8 mouse cellular contexts compared by ENCODE assay signal in the genomic region with DNA sequence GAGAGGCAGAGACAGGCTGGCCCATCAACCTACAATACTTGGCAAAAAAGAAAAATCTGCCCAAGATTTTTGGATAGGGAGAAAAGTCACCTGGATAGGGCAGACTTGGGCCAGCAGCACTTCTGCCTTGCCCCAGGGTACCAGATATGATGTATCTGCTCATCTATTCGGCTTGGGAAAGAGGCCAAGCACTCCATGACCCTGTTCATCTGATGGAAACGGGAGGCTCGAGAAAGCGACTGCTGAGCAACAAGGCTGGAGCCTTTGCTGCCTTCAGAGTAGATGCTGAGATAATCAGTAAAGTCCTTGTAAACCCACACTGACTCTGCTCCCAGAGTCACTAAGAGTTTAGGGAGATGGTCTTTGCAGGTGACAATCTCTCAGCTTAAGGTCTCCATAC. TPM values are rescaled to one million over a fixed set of nuclear protein-coding genes. Genes with fewer than 3 reads are reported as not detected.
DNase-seq lines count a peak whose midpoint lies in the region; ATAC-seq and TF ChIP-seq lines count a peak whose summit lies in the region.

No protein-coding gene starts in this region.

- no peak for TF ChIP-seq CTCF in cortical plate, adult 2 months (IDR thresholded peaks at IDR 0.05; ENCODE audit: extremely low read depth, insufficient read depth, low read length)

- peaks cover 23% of the 10 kb centered on the region for H3K36me3 ChIP-seq in kidney, embryonic 14.5 days (ENCODE audit: control insufficient read depth, insufficient read depth, low read length)
- peaks cover 19% of the 10 kb centered on the region for H3K36me3 ChIP-seq in hindbrain, embryonic 13.5 days
- H3K36me3 ChIP-seq in midbrain, embryonic 15.5 days (replicated peaks), result peaks cover 13% of the 10 kb centered on the region; the same call in 1 of the 2 replicates

- H3K4me1 ChIP-seq in kidney, embryonic 14.5 days (ENCODE audit: control insufficient read depth, insufficient read depth, low read length), result peaks cover 16% of the 10 kb centered on the region
- H3K4me1 ChIP-seq in cortical plate, adult 2 months (ENCODE audit: control insufficient read depth, insufficient read depth, low read length), result no peaks in the 10 kb centered on the region
- peaks cover 50% of the 10 kb centered on the region for H3K4me1 ChIP-seq in hindbrain, embryonic 13.5 days (replicated peaks)
- H3K4me1 ChIP-seq in midbrain, embryonic 15.5 days, result peaks cover 21% of the 10 kb centered on the region

- H3K9ac ChIP-seq in kidney, embryonic 14.5 days (ENCODE audit: low read depth, low read length), result 0 out of 2 replicates have a peak overlapping the region, but pooled peaks have one; percentile 73
- peak overlapping the region; percentile 79 for H3K9ac ChIP-seq in hindbrain, embryonic 13.5 days
- H3K9ac ChIP-seq in midbrain, embryonic 15.5 days, result peak overlapping the region; percentile 20

- TF ChIP-seq POLR2A in cortical plate, adult 2 months (IDR thresholded peaks at IDR 0.05; ENCODE audit: extremely low read depth, insufficient read depth, low read length), result no peak

- peak overlapping the region; percentile 80 for H3K4me2 ChIP-seq in kidney, embryonic 14.5 days (replicated peaks; ENCODE audit: low read depth, low read length)
- peak overlapping the region; percentile 89 for H3K4me2 ChIP-seq in hindbrain, embryonic 13.5 days
- H3K4me2 ChIP-seq in midbrain, embryonic 15.5 days, result peak overlapping the region; percentile 77

- no peak overlapping the region for H3K27ac ChIP-seq in kidney, embryonic 14.5 days (ENCODE audit: low read depth, low read length)
- no peak overlapping the region for H3K27ac ChIP-seq in cortical plate, adult 2 months (ENCODE audit: insufficient read depth, low read length)
- H3K27ac ChIP-seq in hindbrain, embryonic 13.5 days, result no peak overlapping the region; the same call in 1 of the 2 replicates
- no peak overlapping the region for H3K27ac ChIP-seq in midbrain, embryonic 15.5 days

- H3K27me3 ChIP-seq in kidney, embryonic 14.5 days (ENCODE audit: control insufficient read depth, insufficient read depth, low read length), result no peaks in the 10 kb centered on the region
- no peaks in the 10 kb centered on the region for H3K27me3 ChIP-seq in hindbrain, embryonic 13.5 days
- H3K27me3 ChIP-seq in midbrain, embryonic 15.5 days (replicated peaks), result no peaks in the 10 kb centered on the region

- ATAC-seq in kidney, embryonic 14.5 days (ENCODE audit: low FRiP score, low TSS enrichment), result no peak
- ATAC-seq in hindbrain, embryonic 13.5 days (ENCODE audit: low FRiP score), result no peak
- no peak for ATAC-seq in midbrain, embryonic 15.5 days (replicated peaks)

- H3K9me3 ChIP-seq in kidney, embryonic 14.5 days (ENCODE audit: control insufficient read depth, low read length), result peaks cover 8% of the 10 kb centered on the region
- H3K9me3 ChIP-seq in hindbrain, embryonic 13.5 days, result no peaks in the 10 kb centered on the region
- no peaks in the 10 kb centered on the region for H3K9me3 ChIP-seq in midbrain, embryonic 15.5 days

- DNase-seq in kidney, adult 18-20 months, result no peak
- no peak for DNase-seq in thymus, postnatal 0 days (ENCODE audit: low spot score)
- DNase-seq in layer of hippocampus, adult 18-20 months (ENCODE audit: low spot score in 2 of 2), result no peak
- no peak for DNase-seq in right cerebral cortex, adult 18-20 months

- no peak overlapping the region; the same call in 1 of the 2 replicates for H3K4me3 ChIP-seq in kidney, embryonic 14.5 days (ENCODE audit: low read length)
- H3K4me3 ChIP-seq in cortical plate, adult 2 months (ENCODE audit: insufficient read depth, low read length), result peak overlapping the region; percentile 58
- peak overlapping the region; percentile 57 for H3K4me3 ChIP-seq in hindbrain, embryonic 13.5 days
- H3K4me3 ChIP-seq in midbrain, embryonic 15.5 days, result peak overlapping the region; percentile 65

- WGBS in kidney, embryonic 14.5 days, result 81% methylated on average over 4 of the region's 4 CpGs
- WGBS in hindbrain, embryonic 13.5 days, result 79% methylated on average over 4 of the region's 4 CpGs
- WGBS in midbrain, embryonic 15.5 days, result 88% methylated on average over 4 of the region's 4 CpGs

RNA-seq across cellular contexts. Expression of gene Dbi, which starts 1.5 kb away (rescaled TPM):
- 571 and 767 TPM in 2 replicates for polyA plus RNA-seq in kidney, embryonic 14.5 days (2014; fragmentation: Nextera tagmentation; extraction: Ambion mirVana)
- 512 and 579 TPM in 2 replicates for polyA plus RNA-seq in cortical plate, adult 2 months (2012; rRNA removed)
- polyA plus RNA-seq in hindbrain, embryonic 13.5 days (2015; fragmentation: Nextera tagmentation; extraction: Ambion mirVana), result 1,104 and 1,361 TPM in 2 replicates
- polyA plus RNA-seq in midbrain, embryonic 15.5 days (2015; fragmentation: Nextera tagmentation; extraction: Ambion mirVana), result 798 and 903 TPM in 2 replicates
- polyA plus RNA-seq in thymus, postnatal 0 days (2015; fragmentation: Nextera tagmentation; extraction: Ambion mirVana), result 518 and 575 TPM in 2 replicates
- 100 to 1,000 TPM; 351 to 386 TPM for total RNA-seq in layer of hippocampus, adult 18-20 months (2021)

RNA-seq across cellular contexts. Expression of gene 3110009E18Rik, which starts 1.6 kb away (rescaled TPM):
- polyA plus RNA-seq in kidney, embryonic 14.5 days (2014; fragmentation: Nextera tagmentation; extraction: Ambion mirVana), result 22.2 and 31.9 TPM in 2 replicates
- polyA plus RNA-seq in cortical plate, adult 2 months (2012; rRNA removed), result 5.2 TPM in 2 replicates
- 20.1 and 21.6 TPM in 2 replicates for polyA plus RNA-seq in hindbrain, embryonic 13.5 days (2015; fragmentation: Nextera tagmentation; extraction: Ambion mirVana)
- polyA plus RNA-seq in midbrain, embryonic 15.5 days (2015; fragmentation: Nextera tagmentation; extraction: Ambion mirVana), result 14.2 and 16.0 TPM in 2 replicates
- polyA plus RNA-seq in thymus, postnatal 0 days (2015; fragmentation: Nextera tagmentation; extraction: Ambion mirVana), result 55.5 and 56.4 TPM in 2 replicates
- 1 to 10 TPM; 6.7 to 7.8 TPM for total RNA-seq in layer of hippocampus, adult 18-20 months (2021)

RNA-seq across cellular contexts. Expression of gene Tmem37, which starts 45.5 kb away (rescaled TPM):
- 40.5 and 44.1 TPM in 2 replicates for polyA plus RNA-seq in kidney, embryonic 14.5 days (2014; fragmentation: Nextera tagmentation; extraction: Ambion mirVana)
- 2.9 and 3.0 TPM in 2 replicates for polyA plus RNA-seq in cortical plate, adult 2 months (2012; rRNA removed)
- 7.9 and 8.0 TPM in 2 replicates for polyA plus RNA-seq in hindbrain, embryonic 13.5 days (2015; fragmentation: Nextera tagmentation; extraction: Ambion mirVana)
- polyA plus RNA-seq in midbrain, embryonic 15.5 days (2015; fragmentation: Nextera tagmentation; extraction: Ambion mirVana), result 7.6 and 9.6 TPM in 2 replicates
- polyA plus RNA-seq in thymus, postnatal 0 days (2015; fragmentation: Nextera tagmentation; extraction: Ambion mirVana), result 11.3 and 11.4 TPM in 2 replicates
- total RNA-seq in layer of hippocampus, adult 18-20 months (2021), result 1 to 10 TPM; 1.2 to 1.5 TPM

Comparison
In these comparisons a context has a peak if more than half of its experiments do, and no peak if none do; other contexts are left out.
1. H3K9ac ChIP-seq: peak in every context shown above with its lines; median percentile 79 in hindbrain, embryonic 13.5 days; 73 in kidney, embryonic 14.5 days; 20 in midbrain, embryonic 15.5 days.